ENCODE assay signal across 8 mouse cellular contexts in the genomic region with DNA sequence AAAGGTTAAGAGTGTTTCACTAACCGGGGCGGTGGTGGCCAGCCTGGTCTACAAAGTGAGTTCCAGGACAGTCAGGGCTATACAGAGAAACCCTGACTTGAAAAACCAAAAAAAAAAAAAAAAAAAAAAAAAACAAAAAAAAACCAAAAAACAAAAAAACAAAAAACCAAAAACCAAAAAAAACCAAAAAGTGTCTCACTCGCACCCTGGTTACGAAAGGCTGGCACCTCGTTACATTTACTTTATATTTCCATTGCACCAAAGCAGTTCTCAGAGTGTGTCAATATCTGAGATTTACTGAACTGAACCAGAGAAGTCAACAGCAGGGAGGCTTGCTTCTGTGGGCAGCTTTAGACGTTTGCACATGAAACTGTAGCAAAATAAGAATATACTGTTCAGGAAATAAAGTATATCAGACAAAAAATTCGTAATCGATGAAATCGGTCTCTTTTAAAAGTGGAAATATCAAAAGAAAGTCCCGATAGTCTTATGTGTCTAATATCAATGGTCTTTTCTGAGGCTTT. TPM values are rescaled to one million over a fixed set of nuclear protein-coding genes. Genes with fewer than 3 reads are reported as not detected.
DNase-seq lines count a peak whose midpoint lies in the region; ATAC-seq lines count a peak whose summit lies in the region.

No protein-coding gene starts in this region.

- WGBS in lung, embryonic 16.5 days, result 34% methylated on average over 10 of the region's 10 CpGs
- WGBS in embryonic facial prominence, embryonic 15.5 days, result 34% methylated on average over 10 of the region's 10 CpGs
- 42% methylated on average over 10 of the region's 10 CpGs for WGBS in limb, embryonic 10.5 days

- no peak for ATAC-seq in lung, embryonic 16.5 days (ENCODE audit: low read depth)
- ATAC-seq in embryonic facial prominence, embryonic 15.5 days (ENCODE audit: insufficient number of reproducible peaks, low FRiP score, low TSS enrichment, low read depth), result no peak
- ATAC-seq in megakaryocyte-erythroid progenitor cell, adult 5-6 weeks (replicated peaks; ENCODE audit: low FRiP score, low TSS enrichment, poor library complexity, severe bottlenecking), result no peak

- no peaks in the 10 kb centered on the region for H3K27me3 ChIP-seq in lung, embryonic 16.5 days (ENCODE audit: control insufficient read depth, insufficient read depth, low read depth, low read length)
- no peaks in the 10 kb centered on the region for H3K27me3 ChIP-seq in embryonic facial prominence, embryonic 15.5 days
- no peaks in the 10 kb centered on the region for H3K27me3 ChIP-seq in limb, embryonic 10.5 days (ENCODE audit: low read depth, poor library complexity, severe bottlenecking)
- no peaks in the 10 kb centered on the region for H3K27me3 ChIP-seq in splenic B cell, adult 2 months (ENCODE audit: control insufficient read depth, insufficient read depth, low read length, poor library complexity, severe bottlenecking)

- H3K4me3 ChIP-seq in lung, embryonic 16.5 days (ENCODE audit: low read length), result peak overlapping the region; percentile 99
- peak overlapping the region; percentile 100 for H3K4me3 ChIP-seq in embryonic facial prominence, embryonic 15.5 days (replicated peaks)
- H3K4me3 ChIP-seq in limb, embryonic 10.5 days, result peak overlapping the region; percentile 93

- DNase-seq in lung, postnatal 25 days (ENCODE audit: low spot score), result no peak
- DNase-seq in limb, embryonic 10.5 days (ENCODE audit: low spot score), result no peak
- DNase-seq in splenic B cell, adult 2 months (ENCODE audit: low read depth, low spot score), result peak; percentile 21
- DNase-seq in frontal cortex, postnatal 36 days (ENCODE audit: low spot score in 2 of 2), result no peak
- no peak for DNase-seq in adrenal gland, postnatal 4 days (ENCODE audit: low spot score in 2 of 2)

- peak overlapping the region; percentile 46; the same call in 1 of the 2 replicates for H3K27ac ChIP-seq in lung, embryonic 16.5 days (ENCODE audit: low read length)
- peak overlapping the region; percentile 66; the same call in 1 of the 2 replicates for H3K27ac ChIP-seq in embryonic facial prominence, embryonic 15.5 days (replicated peaks)
- H3K27ac ChIP-seq in limb, embryonic 10.5 days, result peak overlapping the region; percentile 93

- peak overlapping the region; percentile 49 for H3K9ac ChIP-seq in lung, embryonic 16.5 days (ENCODE audit: low read length)
- no peak overlapping the region for H3K9ac ChIP-seq in embryonic facial prominence, embryonic 15.5 days

- H3K9me3 ChIP-seq in lung, embryonic 16.5 days (ENCODE audit: control insufficient read depth, low read length), result no peaks in the 10 kb centered on the region
- H3K9me3 ChIP-seq in embryonic facial prominence, embryonic 15.5 days (replicated peaks), result no peaks in the 10 kb centered on the region
- no peaks in the 10 kb centered on the region for H3K9me3 ChIP-seq in limb, embryonic 10.5 days (replicated peaks)

- H3K4me1 ChIP-seq in lung, embryonic 16.5 days (replicated peaks; ENCODE audit: control insufficient read depth, insufficient read depth, low read length), result peaks cover 10% of the 10 kb centered on the region
- peaks cover 10% of the 10 kb centered on the region for H3K4me1 ChIP-seq in embryonic facial prominence, embryonic 15.5 days
- H3K4me1 ChIP-seq in limb, embryonic 10.5 days, result peaks cover 21% of the 10 kb centered on the region

- H3K4me2 ChIP-seq in lung, embryonic 16.5 days (ENCODE audit: low read depth, low read length), result peak overlapping the region; percentile 53
- peak overlapping the region; percentile 87 for H3K4me2 ChIP-seq in embryonic facial prominence, embryonic 15.5 days (replicated peaks)

- H3K36me3 ChIP-seq in lung, embryonic 16.5 days (ENCODE audit: control insufficient read depth, insufficient read depth, low read length), result peaks cover 2% of the 10 kb centered on the region; the same call in 1 of the 2 replicates
- 0 out of 2 replicates have a peak, but pooled peaks cover 3% of the 10 kb centered on the region for H3K36me3 ChIP-seq in embryonic facial prominence, embryonic 15.5 days
- H3K36me3 ChIP-seq in limb, embryonic 10.5 days, result peaks cover 16% of the 10 kb centered on the region
- H3K36me3 ChIP-seq in splenic B cell, adult 2 months (ENCODE audit: control insufficient read depth, insufficient read depth, low read length, poor library complexity, severe bottlenecking), result 0 out of 2 replicates have a peak, but pooled peaks cover 2% of the 10 kb centered on the region

RNA-seq across cellular contexts. Expression of gene Rptor, which starts 0.5 kb away (rescaled TPM):
- polyA plus RNA-seq in lung, embryonic 16.5 days (2015; fragmentation: Nextera tagmentation; extraction: Ambion mirVana), result 7.1 TPM in 2 replicates
- 12.2 and 12.9 TPM in 2 replicates for polyA plus RNA-seq in embryonic facial prominence, embryonic 15.5 days (2015; fragmentation: Nextera tagmentation; extraction: Ambion mirVana)
- polyA plus RNA-seq in limb, embryonic 10.5 days (2016; fragmentation: Nextera tagmentation; extraction: Ambion mirVana), result 17.4 and 17.9 TPM in 2 replicates
- total RNA-seq in megakaryocyte-erythroid progenitor cell, adult 5-6 weeks (2014; fragmentation: Nextera tagmentation), result 29.6 and 36.1 TPM in 2 replicates
- total RNA-seq in megakaryocyte-erythroid progenitor cell, adult 5-6 weeks (2017), result 10.2 and 15.8 TPM in 2 replicates
- 10 to 100 TPM; 53.1 to 56.7 TPM for total RNA-seq in adrenal gland, postnatal 4 days (2021)

RNA-seq across cellular contexts. Expression of gene Nptx1, which starts 54.7 kb away (rescaled TPM):
- 1.0 and 1.2 TPM in 2 replicates for polyA plus RNA-seq in lung, embryonic 16.5 days (2015; fragmentation: Nextera tagmentation; extraction: Ambion mirVana)
- 1.2 and 1.3 TPM in 2 replicates for polyA plus RNA-seq in embryonic facial prominence, embryonic 15.5 days (2015; fragmentation: Nextera tagmentation; extraction: Ambion mirVana)
- 0.25 and 0.36 TPM in 2 replicates for polyA plus RNA-seq in limb, embryonic 10.5 days (2016; fragmentation: Nextera tagmentation; extraction: Ambion mirVana)
- total RNA-seq in megakaryocyte-erythroid progenitor cell, adult 5-6 weeks (2014; fragmentation: Nextera tagmentation), result not detected in 2 replicates
- total RNA-seq in megakaryocyte-erythroid progenitor cell, adult 5-6 weeks (2017), result not detected in 2 replicates
- total RNA-seq in adrenal gland, postnatal 4 days (2021), result 1 to 10 TPM; 6.0 to 6.2 TPM
